Mouse (Mus musculus): ENCODE measurements around the gene Rb1.

The Rb1 gene

DNA sequence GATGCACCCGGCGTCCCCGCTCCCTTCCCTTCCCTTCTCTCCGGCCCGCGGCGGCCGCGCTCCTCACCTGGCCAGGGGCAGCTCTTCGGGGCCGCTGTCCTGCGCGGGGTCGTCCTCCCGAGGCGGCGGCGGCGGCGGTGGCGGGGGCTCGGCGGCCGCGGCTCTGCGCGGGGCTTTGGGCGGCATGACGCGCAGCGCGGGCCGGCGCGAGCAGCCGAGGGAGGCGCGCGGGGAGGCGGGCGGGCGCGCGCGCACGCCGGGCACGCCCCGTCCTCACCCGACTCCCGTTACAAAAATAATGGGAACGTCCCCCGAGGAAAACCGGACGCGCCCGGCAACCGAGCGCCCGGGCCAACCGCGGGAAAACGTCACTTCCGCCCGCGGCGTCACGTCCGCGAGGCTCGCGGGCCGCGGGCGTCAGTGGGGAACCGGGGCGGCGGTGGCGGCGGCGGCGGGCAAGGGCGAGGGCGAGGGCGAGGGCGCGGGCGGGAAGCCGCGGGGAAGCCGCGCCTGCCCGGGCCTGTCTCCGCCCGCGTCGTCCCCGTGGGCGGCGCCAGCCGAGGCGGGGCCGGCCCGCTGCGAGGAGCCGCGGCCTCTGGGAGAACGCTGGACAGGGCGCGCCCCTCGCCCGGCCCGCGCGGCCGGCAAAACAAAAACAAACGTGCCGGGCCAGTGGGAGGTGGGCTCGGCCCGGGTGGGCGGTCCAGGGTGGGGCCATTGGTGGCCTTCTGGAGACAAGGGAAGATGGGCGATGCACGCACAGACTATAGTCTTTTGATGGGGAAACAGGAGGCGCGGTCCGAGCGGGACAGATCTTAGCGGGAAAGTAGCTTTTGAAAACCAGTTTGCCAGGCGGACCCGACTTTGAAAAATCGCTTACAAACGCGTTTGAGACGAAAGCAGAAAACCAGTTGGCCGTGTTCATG is at the start of gene Rb1:
Rb1 (minus strand) TSS at position 367 of the 926 bp plus-strand sequence.
- peak; percentile 50 to 64 for DNase-seq (ENCODE audit: low read depth in 1 of 2, low spot score in 2 of 2)

DNA sequence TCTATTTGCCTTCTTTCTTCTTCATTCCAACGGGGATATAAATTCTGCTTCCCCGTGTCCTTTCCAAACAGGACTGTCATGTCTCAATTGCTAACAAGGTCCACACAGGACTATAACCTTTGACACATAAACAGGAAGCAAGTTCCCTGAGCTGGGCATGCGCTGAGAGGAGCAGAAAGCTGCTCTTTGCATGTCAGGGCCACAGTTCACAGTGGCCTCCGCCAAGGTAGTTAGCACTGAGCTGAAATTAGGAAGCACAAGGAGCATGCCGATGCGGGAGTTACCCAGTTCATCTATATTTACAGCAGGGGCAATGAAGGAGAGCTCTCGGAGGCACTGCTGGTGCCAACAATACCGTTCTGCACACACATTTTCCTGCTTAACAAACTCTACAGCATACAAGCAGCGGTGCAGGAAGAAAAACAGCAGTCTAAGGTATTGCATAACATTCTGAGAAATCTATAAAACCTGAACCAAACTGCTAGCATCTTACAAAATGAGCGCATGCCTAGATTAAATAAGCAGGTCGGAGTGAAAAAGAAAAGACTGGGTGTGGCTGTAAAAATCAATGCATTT is 48.8 kb upstream of the Rb1 start:
- DNase-seq (ENCODE audit: low read depth in 1 of 2, low spot score in 2 of 2): no peak

DNA sequence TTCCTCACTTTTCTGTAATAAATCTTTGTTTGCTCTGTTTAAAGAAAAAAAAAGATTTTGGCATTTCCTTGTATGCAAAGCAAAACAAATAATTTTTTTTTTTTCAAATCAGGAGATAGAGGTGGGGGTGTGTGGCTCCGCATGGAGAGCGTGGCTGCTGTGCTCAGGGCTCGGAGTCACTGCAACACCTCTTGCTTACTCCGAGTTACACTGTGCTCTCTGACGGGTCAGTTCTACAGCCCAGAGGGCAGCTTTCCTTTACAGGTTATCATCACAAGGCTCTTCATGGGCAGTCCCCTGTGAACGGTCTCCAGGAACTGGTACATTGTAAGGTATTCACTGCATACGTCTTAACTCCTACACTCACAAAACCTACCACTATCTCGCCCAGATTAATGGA is 48.0 kb upstream of the Rb1 start:
- no peak for DNase-seq (ENCODE audit: low read depth in 1 of 2, low spot score in 2 of 2)

DNA sequence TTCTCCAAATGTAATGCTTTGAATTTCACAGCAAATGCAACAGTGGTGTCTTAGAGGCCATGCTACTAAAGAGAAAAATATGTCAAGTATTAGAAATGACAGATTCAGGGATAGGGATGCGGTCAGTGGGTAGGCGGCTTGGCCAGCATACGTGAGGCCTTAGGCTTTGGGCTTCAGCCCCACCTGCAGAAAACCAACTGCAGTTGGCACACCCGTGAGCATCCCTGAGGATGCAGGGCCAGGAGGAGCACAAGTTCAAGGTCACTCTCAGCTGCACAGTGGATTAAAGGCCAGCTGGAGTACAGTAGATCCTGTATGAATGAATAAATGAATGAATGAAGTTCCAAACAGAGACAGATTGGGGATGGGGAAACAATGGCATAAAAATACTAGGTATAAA is 47.4 kb upstream of the Rb1 start:
- DNase-seq (ENCODE audit: low read depth in 1 of 2, low spot score in 2 of 2): no peak

DNA sequence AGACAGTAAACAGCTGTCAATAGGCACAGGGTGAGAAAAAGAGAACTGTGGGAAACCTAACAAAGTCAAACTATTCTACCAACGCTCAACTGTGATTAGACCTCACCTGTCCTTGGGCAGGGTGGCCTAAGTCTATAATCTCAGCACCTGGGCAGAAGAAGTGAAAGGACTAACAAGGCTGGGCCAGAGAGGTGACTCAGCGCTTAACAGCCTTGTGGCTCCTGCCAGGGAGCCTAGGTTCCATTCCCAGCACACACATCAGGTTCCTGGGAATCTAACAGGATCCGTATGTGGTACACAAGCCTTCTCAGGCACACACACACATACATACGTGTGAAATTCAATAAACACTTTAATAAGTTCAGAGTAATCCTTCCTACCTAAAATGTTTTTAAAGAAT is 46.0 kb upstream of the Rb1 start:
- DNase-seq (ENCODE audit: low read depth in 1 of 2, low spot score in 2 of 2): no peak

DNA sequence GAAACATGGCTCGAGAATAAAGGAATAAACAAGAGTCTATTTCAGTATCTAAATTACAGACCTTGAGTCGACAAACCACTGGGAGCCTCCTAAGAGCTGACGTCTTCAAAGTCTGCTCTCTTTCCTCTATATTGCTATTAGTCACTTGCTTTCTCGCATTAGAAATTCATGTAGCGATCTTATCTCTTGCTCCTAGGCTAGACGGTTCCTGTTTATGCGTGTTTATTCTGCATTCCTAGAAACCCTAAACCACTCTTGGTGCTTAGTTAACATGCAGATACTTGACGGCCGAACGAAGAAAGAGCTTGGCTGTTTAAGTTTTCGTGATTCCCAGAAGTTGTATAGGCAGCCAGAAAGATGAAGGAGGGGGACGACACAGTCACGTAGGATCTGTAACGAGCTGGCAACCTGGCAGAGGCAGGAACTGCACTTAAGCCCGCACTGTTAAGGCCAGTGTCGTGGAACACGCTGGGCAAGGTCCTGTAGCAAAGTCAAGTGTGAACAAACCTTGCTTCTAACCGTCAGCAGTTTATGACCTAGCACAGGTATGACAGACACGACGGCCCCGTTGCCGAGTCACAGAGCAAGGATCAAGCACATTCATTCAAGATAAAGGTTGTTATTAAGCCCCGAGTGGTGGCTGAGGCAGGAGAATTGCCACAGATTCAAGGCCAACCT is 45.2 kb upstream of the Rb1 start:
- DNase-seq (ENCODE audit: low read depth in 1 of 2, low spot score in 2 of 2): no peak

DNA sequence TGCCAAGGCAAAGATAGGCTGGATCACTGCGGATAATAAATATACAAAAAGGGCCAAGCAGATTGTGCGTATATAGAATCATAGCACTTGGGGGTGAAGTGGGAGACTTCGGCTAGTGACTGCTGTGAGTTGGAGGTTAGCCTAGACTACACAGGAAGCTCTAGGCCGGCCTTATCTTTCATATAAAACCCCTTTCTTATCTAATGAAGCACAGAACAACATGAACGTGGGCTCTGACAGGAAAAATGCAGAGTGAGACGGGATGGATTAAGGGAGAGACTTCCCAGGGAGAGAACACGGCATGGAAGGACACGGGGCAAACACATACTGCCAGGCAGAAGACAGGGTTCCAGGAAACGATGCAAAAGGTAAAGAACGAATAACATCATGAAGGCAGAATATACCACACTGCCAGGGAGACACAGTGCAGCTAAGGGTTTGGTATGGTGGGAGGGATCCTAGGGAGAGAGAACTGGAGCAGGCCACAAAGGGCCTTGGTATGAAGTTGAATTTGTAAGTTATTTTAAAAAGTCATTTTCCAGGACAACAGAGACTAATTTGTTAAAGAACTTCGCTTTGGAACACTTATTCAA is 44.6 kb upstream of the Rb1 start:
- DNase-seq (ENCODE audit: low read depth in 1 of 2, low spot score in 2 of 2): no peak

DNA sequence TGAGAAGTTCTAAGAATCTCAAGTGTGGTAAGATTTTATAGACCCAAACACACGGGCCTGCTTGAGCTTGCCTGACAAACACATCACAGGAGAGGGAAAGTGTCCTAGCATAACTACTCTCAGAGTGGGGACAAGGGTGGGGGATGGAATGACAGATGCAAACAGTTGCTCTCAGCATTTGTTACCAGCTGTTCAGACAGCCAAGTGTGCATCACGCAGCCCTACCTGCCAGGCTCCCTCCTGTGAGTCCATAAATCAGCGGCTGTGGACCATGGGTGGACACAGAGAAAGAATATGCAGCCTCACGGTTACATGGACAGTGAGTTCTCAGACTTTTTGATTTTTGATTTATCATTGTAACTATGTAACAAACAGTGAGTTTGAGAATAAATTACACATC is 44.0 kb upstream of the Rb1 start:
- DNase-seq (ENCODE audit: low read depth in 1 of 2, low spot score in 2 of 2): no peak

DNA sequence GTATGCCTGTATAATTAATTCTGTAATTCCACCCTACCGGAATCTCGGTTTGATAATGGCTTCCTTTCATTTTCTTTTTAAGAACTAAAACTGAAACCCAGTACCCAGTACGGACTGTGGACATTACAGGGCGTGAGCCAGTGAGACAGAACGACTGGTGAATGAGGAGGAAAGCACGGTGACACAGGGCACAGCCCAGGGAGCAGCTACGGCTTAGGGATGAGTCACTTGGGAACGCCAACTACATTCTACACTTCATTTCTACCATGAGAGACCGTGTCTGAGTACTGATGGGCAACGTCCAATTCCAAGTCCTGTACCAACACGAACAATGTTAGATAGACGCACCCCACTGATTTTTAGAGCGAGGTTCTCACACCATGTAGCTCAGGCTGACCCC is 43.3 kb upstream of the Rb1 start:
- no peak for DNase-seq (ENCODE audit: low read depth in 1 of 2, low spot score in 2 of 2)

DNA sequence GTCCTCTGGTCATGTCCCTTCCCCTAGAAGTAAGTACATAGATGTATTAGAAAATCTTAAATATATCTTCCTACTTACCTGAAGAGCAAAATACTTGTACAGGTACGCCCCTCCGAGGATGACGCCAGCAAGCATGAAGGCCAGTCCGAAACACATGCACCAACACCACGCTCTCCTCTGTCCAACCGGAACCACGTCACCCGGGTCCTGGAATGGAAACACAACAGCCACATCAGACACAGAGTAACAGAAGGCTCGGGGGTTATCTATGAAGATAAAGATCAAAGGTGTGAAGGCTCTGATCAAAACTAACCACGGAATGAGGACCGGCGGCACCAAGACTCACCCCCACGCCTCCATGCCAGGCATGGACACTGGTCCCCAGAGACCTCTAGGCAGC is 42.6 kb upstream of the Rb1 start:
- DNase-seq (ENCODE audit: low read depth in 1 of 2, low spot score in 2 of 2): no peak

DNA sequence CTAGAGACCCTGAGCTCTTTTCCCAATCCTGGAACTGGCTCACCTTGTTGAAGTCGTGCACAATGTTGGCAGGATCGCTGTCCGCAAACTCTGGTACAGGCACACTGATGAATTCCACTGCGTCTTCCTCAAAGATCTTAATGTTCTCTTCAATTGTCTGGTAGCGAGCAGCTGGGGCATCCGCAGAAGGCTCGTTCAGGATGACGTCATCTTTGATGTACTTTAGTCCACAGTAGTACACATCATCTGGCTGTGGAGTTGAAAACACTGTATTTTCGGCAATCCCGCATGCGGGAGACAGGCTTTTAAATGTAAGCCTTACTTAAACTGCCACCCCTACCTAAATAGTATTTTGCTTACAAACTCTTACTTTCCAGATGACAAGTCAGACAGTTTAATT is 40.7 kb upstream of the Rb1 start:
- no peak for DNase-seq (ENCODE audit: low read depth in 1 of 2, low spot score in 2 of 2)

DNA sequence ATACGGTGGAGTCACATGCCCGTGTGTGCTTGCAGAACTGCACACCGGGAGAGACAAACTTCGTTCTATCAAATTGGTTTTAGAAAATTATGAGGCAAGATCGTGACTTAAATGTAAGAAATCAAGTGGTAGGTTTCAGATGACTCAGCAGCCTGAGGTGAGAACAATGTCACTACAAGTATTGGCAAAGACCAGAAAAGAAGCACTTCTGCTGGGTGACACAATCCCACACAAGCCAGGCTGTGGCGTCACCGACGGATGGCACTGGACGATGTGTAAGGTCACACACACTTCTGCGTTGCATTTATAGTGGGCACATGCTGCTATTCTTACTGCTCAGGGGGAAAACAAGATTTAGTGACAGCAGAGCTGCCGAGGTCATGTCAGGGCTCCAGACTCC is 38.2 kb upstream of the Rb1 start:
- no peak for DNase-seq (ENCODE audit: low read depth in 1 of 2, low spot score in 2 of 2)

DNA sequence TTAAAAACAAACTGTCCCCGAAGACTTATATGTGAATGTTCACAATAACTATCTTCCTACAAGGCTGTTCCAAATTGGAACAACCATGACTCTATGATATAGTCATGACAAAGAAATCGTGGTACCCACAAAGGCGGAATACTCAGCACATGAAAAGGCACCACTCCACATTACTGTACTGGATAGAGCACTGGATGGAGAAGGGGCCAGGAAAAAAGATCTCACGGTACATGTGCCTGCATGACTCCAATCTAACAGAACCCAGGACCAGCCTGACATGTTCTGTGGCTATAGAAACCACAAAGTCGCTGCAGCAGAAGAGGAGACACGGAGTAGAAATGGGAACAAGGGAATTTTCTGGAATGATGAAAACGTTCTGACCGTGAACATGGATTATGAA is 29.1 kb upstream of the Rb1 start:
- DNase-seq (ENCODE audit: low read depth in 1 of 2, low spot score in 2 of 2): no peak

DNA sequence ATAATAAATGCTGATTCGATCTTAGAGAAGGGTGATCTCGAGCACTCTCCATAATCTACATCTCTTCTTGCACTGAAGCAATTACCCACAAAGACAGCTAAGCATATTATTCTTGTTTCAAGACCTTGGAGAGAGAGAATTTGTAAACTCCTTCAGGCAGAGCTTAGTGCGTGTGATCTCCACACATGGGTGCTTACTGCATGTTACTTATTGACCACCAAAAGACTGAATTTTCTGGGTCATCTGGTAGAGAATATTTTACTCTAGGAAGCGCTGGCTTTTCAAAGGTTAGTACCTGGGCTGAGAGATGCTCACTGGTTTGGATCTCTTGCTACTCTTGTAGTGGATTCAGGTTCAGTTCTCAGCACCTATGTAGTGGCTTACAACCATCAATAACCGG is 25.5 kb upstream of the Rb1 start:
- no peak for DNase-seq (ENCODE audit: low read depth in 1 of 2, low spot score in 2 of 2)

DNA sequence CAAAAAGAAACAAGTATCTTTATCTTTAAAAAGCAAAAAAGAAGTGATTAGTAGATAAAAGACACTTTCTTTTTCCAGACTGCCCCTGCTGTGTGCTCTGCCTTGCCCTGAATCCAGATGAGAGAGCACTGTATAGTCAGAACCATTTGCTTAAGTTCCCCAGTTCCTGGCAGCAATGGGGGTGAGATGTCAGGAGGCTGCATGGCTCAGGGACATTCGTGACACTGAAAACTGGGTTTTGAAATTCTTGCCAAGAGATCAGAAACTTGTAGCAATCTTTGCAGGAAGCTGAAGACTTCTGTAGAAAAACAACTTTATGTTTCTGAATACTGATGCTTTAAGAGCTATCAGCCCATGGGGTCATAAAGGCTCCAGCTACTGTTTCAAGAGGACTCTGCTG is 24.4 kb upstream of the Rb1 start:
- no peak for DNase-seq (ENCODE audit: low read depth in 1 of 2, low spot score in 2 of 2)

DNA sequence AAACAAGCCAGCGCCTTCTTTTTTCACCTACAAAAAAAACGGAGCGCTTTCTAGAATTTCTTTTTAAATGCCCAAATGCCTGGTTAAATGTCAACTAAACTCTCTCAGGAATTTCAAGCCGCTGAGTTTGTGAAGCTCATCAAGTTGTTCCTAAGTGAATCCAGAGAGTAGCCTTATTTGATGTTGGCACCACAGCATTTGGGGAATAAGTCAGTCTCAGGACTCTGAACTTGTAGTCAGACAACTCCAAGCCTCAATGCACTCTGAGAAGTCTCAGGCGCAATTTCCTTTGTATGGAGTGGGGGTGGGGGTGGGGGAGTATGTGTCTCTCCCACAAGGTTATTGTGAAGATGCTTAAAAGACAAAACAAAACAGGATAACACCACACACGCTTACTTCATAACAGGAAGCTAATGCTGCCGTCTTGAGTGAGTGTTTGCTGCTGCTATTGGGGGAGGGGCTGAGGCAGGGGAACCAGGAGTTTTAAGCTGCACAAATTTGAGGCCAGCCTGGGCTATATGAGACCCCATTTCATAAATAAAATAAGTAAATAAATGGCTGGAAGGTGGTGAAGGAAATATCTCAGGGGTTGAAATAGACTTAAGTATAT is 23.5 kb upstream of the Rb1 start:
- no peak for DNase-seq (ENCODE audit: low read depth in 1 of 2, low spot score in 2 of 2)

DNA sequence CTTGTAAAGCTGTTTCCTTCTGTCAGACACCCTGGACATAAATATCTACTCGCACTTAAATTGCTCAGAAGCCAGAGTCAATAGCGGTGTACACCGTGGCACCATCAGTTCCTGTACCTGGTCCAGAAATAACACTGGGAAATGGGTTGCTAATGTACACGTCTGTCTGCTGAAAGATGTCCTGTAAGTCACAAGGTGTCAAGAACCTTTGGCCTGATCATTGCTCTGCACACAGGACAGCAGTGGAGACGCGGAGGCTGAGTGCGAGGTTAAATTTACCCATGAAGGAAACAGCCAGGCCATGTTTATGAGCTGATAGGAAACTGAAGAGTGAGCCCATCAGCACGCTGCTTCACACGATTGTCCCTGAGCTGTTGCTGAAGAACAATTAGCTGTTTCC is 21.7 kb upstream of the Rb1 start:
- no peak for DNase-seq (ENCODE audit: low read depth in 1 of 2, low spot score in 2 of 2)

DNA sequence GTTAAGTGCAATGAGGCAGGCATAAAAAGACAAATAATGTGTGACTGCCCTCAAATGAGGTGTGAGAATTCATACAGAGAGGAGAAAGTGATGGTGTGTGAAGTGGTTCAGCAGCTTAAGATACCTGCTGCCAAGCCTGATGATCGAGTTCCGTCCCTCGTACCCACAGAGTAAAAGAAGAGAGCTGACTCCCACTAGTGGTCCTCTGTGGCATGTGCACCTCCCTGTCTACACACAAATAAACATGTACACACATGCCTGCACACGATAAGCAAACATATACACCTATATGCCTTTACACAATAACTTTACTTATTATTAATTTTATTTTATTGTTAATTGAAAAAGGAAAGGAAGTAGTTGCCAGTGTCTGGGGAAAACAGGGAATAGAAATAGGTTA is 20.0 kb upstream of the Rb1 start:
- DNase-seq (ENCODE audit: low read depth in 1 of 2, low spot score in 2 of 2): no peak

DNA sequence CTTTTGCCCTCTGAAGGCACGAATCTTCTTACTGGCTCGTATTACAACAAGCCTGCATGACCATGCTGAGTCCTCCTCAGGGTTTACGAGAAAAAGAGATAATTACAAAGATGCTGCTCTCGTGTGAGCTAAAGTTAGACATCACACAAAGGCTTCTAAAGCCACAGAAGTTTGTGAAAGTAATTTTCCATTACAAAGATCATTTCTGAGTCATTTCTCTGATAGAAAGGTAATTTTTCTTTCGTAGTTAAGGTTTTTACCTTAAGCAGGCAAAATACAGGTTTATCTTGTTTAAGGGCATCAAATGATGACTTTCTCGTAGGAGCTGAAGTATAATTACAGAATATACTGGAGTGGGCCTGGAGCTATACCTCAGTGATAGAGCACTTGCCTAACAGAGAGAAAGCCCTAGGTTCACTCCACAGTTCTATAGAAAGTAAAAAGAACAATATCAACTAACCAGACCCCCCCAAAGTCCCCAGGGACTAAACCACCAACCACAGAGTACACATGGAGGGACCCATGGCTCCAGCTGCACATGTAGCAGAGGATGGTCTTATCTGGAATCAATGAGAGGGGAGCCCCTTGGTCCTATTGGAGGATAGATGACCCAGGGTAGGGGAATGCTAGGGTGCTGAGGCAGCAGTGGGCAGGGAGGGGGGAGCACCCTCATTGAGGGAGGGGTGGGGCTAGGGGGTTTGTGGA is 14.6 kb upstream of the Rb1 start:
- DNase-seq (ENCODE audit: low read depth in 1 of 2, low spot score in 2 of 2): no peak

DNA sequence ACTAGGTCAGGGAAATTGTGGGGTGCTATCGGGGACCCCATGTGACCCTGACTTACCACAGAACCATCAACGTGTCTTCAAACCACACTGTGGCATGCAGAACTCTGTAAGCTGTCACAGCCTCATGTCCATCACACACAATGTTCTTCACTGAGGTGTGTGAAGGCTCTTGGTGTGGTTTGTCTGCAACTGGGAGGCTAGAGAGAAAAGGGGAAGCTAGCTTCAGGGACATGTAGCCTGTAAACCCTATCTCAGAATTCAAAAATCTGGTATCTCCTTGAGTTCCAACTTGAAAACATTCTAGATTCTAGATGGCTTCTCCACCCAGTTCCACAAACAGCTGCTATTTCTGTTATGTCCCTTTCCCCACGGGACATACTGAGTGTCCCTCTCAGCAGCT is 14.0 kb upstream of the Rb1 start:
- no peak for DNase-seq (ENCODE audit: low read depth in 1 of 2, low spot score in 2 of 2)

Data from monocyte, adult 2 months (primary cell).